Mouse (Mus musculus) megakaryocyte, embryonic 14.5 days (primary cell): ENCODE results near the gene Smad6. TPM values are rescaled to one million over a fixed set of nuclear protein-coding genes. Genes with fewer than 3 reads are reported as not detected.

Experiments used
- H3K27me3 ChIP-seq: replicated peaks from 2 replicates; pipeline ENCODE3; 2012; ENCODE audit warnings: inconsistent platforms
- H3K36me3 ChIP-seq: replicated peaks from 2 replicates; pipeline ENCODE3; 2012; ENCODE audit warnings: low read length, inconsistent platforms, mixed read lengths
- H3K4me1 ChIP-seq: 2 replicates; pipeline ENCODE4 v1.6.1; 2012; ENCODE audit warnings: inconsistent platforms
- H3K4me3 ChIP-seq: replicated peaks from 2 replicates; pipeline ENCODE3; 2012; ENCODE audit warnings: moderate library complexity, mild to moderate bottlenecking, inconsistent platforms
- H3K9me3 ChIP-seq: 2 replicates; pipeline ENCODE4 v1.6.1; 2012; ENCODE audit warnings: inconsistent platforms
- FLI1 ChIP-seq: IDR thresholded peaks from 2 replicates; pipeline ENCODE4 v1.6.1; 2012; ENCODE audit warnings: low read length, inconsistent platforms, mixed read lengths
- GATA1 ChIP-seq: IDR thresholded peaks from 3 replicates; pipeline ENCODE4 v1.6.1; 2012; ENCODE audit warnings: mixed read lengths, low read length, inconsistent platforms, borderline replicate concordance
- polyA plus RNA-seq: library from polyadenylated mRNA; stranded (reverse); fragments of >175 nt; gene quantifications from 2 replicates; pipeline ENCODE4 v1.2.3, GENCODE M21; 2012; ENCODE audit warnings: low replicate concordance; ENCODE audit not compliant: insufficient read depth

Smad6 gene
- polyA plus RNA-seq, 1 experiment, result 19.3 TPM

DNA sequence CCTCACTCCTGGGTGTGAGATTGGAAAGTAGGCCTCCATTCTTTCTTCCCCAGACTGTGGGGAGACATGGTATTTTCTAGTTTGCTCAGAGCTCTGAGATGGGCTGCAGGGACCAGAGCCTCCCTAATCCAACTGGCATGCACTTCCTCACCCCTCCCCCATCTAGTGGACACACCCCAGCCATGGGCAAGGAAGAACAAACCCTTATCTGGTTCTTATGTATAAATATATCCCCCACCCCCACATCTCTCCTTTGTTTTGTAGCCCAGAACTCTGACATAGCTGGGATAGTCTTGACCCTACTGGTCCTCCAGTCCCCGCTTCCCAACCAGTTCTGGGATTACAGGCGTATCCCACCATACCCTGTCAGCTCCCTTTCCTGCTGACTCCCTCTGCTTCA lies 69.3 kb downstream of the Smad6 start:
- peaks cover 61% of the 10 kb centered on the region for H3K4me1 ChIP-seq
- no peak overlapping the region for H3K4me3 ChIP-seq
- peaks cover 22% of the 10 kb centered on the region for H3K36me3 ChIP-seq
- no peaks in the 10 kb centered on the region for H3K9me3 ChIP-seq
- H3K27me3 ChIP-seq, result peaks cover 13% of the 10 kb centered on the region
- TF ChIP-seq GATA1 (no peak), FLI1 (no peak)

DNA sequence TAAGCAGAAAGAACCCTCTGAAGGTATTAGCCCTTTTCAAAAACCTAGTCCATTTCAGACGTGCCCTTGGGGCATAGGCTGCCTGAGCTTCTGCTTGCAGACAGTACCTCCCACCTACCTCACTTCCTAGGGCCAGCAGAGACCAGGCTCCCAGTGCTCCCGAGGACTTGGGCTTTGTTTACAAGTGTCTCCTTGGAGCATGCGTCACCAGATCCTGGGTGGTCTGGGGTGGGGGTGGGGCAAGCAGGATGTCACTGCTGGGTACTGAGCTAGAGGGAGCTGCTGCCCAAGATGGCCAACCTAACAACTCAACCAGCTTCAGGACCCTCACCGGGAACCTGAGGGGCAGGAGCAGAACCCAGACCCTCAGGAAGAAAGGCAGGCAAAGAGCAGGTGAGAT lies 71.5 kb downstream of the Smad6 start:
- no peak overlapping the region for H3K4me3 ChIP-seq
- H3K4me1 ChIP-seq, result peaks cover 49% of the 10 kb centered on the region
- TF ChIP-seq FLI1, result no peak
- peaks cover 22% of the 10 kb centered on the region for H3K36me3 ChIP-seq
- H3K9me3 ChIP-seq, result no peaks in the 10 kb centered on the region
- peaks cover 21% of the 10 kb centered on the region for H3K27me3 ChIP-seq

GRCm38 (mm10) chr9:63949393-63949792 lies 72.5 kb downstream of the Smad6 start:
- TF ChIP-seq GATA1 (no peak), FLI1 (no peak)
- Histone ChIP-seq H3K4me1 (peaks cover 44% of the 10 kb centered on the region), H3K27me3 (peaks cover 27% of the 10 kb centered on the region), H3K36me3 (peaks cover 22% of the 10 kb centered on the region), H3K9me3 (no peaks in the 10 kb centered on the region), H3K4me3 (no peak overlapping the region)

GRCm38 (mm10) chr9:63942608-63942982 lies 79.3 kb downstream of the Smad6 start:
- H3K4me3 ChIP-seq, result no peak overlapping the region
- H3K4me1 ChIP-seq, result peaks cover 27% of the 10 kb centered on the region
- no peaks in the 10 kb centered on the region for H3K36me3 ChIP-seq
- no peak for TF ChIP-seq GATA1
- TF ChIP-seq FLI1, result no peak
- H3K27me3 ChIP-seq, result peaks cover 28% of the 10 kb centered on the region
- H3K9me3 ChIP-seq, result no peaks in the 10 kb centered on the region

DNA sequence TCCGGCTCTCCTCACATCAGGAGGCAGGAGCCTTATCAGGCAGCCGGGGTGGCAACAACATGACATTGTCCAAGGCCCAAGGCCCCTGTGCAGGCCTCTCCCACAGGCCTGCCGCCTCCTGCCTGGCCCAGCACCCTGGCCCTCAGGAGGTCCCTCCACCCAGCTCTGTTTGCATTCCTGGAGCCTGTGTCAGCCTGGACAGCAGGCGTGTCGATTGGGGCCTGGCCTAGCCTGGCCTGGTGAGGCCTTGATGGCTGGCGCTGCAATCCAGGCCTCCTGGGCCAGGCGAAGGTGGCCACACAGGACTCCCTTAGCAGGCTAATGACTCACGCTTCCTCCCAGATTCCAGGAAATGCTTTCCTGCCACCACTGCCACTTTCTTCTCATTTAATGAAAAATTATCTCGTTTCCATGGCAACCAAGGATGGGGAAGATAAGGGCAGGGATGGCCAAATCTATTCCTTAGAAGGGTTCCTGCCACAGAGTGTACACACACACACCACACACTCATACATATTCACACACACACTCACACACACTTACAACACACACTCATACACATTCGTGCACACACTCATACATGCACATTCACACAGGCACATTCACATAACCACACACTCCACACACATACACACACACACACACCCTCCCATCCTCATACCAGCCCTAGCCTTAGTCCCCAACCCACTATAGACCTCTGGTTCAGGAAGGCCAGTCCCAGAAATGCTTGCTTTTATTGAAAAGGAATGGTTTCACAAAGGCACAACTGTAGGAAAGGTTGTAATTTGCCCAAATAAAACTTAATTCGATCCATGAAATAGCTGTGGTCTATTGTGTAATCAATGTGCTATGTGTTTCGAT lies 79.9 kb downstream of the Smad6 start:
- H3K4me1 ChIP-seq, result peaks cover 27% of the 10 kb centered on the region
- no peaks in the 10 kb centered on the region for H3K36me3 ChIP-seq
- H3K4me3 ChIP-seq, result no peak overlapping the region
- peaks cover 32% of the 10 kb centered on the region for H3K27me3 ChIP-seq
- no peaks in the 10 kb centered on the region for H3K9me3 ChIP-seq
- TF ChIP-seq GATA1, result no peak
- no peak for TF ChIP-seq FLI1

DNA sequence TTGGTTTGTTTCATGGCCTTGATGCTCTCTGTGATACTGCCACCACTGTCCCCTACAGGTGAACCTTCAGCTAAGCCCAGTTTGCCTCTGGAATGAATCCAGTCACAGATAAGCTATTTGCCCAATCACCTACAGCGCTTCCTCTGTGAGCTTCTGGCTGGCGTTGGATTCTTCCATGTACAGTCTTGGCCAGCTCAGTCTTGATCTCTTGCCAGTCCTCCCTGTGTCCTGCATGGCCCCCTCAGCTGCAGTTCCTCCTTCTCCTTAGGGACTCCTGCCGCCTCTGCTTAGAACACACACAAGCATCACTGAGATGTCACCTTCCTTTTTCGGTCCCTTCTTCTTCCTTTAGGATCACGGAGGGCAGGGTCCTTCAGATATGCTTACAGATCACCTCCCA lies 85.6 kb downstream of the Smad6 start:
- H3K9me3 ChIP-seq, result no peaks in the 10 kb centered on the region
- H3K4me3 ChIP-seq, result no peak overlapping the region
- H3K36me3 ChIP-seq, result no peaks in the 10 kb centered on the region
- H3K4me1 ChIP-seq, result peaks cover 3% of the 10 kb centered on the region; the same call in 1 of the 2 replicates
- peaks cover 35% of the 10 kb centered on the region for H3K27me3 ChIP-seq
- TF ChIP-seq GATA1 (no peak), FLI1 (no peak)

- Histone ChIP-seq H3K4me3 (no peak overlapping the region), H3K4me1 (peaks cover 17% of the 10 kb centered on the region), H3K27me3 (peaks cover 44% of the 10 kb centered on the region), H3K36me3 (no peaks in the 10 kb centered on the region), H3K9me3 (no peaks in the 10 kb centered on the region)
- TF ChIP-seq GATA1 (no peak), FLI1 (no peak)
Measured at GRCm38 (mm10) chr9:63933068-63933467, 88.8 kb downstream of the Smad6 start.

DNA sequence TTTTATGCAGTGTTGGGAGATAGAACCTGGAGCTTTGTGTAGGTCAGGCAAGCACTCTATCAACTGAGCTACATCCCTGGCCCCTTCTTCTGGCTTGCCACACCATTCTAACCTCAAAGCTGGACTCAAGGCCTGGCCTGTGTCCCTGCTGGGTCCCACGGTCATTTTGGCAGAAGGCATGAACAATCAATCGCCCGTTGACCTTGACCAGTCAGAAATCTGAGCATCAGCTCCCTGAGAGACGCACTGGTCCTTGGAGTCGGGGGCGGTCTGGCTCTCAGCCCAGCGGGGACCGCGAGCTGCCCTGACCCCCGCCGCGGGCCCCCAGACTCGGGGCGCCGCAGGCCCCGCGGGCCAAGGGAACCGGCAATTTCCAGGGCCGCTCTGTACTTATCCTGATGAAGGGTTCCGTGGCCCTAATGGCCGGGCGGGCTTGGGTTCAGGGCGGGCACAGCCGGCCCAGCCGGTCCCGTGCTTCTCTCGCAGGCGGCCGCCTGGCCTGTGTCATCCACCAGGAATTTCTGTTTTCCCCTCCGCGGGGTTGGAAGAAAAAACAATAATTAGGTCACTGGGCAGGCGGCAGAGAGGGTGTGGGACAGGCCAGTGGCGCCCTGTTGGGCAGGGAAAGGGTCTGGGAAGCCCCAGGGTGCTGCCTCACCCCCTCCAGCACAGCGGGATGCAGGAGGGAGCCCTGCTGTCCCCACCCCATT lies 94.4 kb downstream of the Smad6 start:
- H3K4me3 ChIP-seq, result no peak overlapping the region
- no peak for TF ChIP-seq GATA1
- TF ChIP-seq FLI1, result no peak

GRCm38 (mm10) chr9:63926377-63926776 lies 95.5 kb downstream of the Smad6 start:
- TF ChIP-seq GATA1 (no peak), FLI1 (no peak)
- H3K4me1 ChIP-seq, result peaks cover 14% of the 10 kb centered on the region
- H3K36me3 ChIP-seq, result no peaks in the 10 kb centered on the region
- no peak overlapping the region for H3K4me3 ChIP-seq
- H3K9me3 ChIP-seq, result peaks cover 4% of the 10 kb centered on the region; the same call in 1 of the 2 replicates
- peaks cover 62% of the 10 kb centered on the region for H3K27me3 ChIP-seq

More for the DNA sequence above, 94.4 kb downstream of the Smad6 start:
- H3K9me3 ChIP-seq, result no peaks in the 10 kb centered on the region
- H3K27me3 ChIP-seq, result peaks cover 57% of the 10 kb centered on the region
- H3K4me1 ChIP-seq, result peaks cover 14% of the 10 kb centered on the region
- no peaks in the 10 kb centered on the region for H3K36me3 ChIP-seq

- no peak overlapping the region for H3K4me3 ChIP-seq
- TF ChIP-seq GATA1, result no peak
- no peak for TF ChIP-seq FLI1
- H3K9me3 ChIP-seq, result peaks cover 4% of the 10 kb centered on the region; the same call in 1 of the 2 replicates
- H3K4me1 ChIP-seq, result peaks cover 21% of the 10 kb centered on the region
- H3K27me3 ChIP-seq, result peaks cover 64% of the 10 kb centered on the region
- H3K36me3 ChIP-seq, result no peaks in the 10 kb centered on the region
Measured at GRCm38 (mm10) chr9:63923190-63923717, 98.6 kb downstream of the Smad6 start.
